Mouse (Mus musculus): Measurements from ENCODE around the gene Dio1.

DNA sequence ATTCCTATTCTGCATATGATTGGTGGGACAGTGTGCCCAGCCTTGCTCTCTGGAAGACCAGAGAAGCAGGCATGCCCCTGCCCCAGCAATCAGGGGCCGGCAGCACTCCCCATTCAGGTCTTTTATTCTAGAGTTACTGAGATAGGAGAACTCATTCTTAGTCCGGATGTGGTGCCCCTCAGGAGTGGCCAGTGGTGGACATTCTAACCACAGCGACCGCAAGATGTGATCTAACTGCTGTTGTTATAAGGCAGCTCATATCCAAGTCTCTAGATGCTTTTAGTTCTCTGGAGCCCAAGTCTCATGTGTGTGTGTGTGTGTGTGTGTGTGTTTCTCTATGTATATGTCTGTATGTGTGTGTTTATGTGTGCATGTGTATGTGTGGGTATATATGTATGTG lies 6.6 kb downstream of the Dio1 start:
- no peak for TF ChIP-seq CTCF (IDR thresholded peaks at IDR 0.05; ENCODE audit: low read depth, low read length)
- TF ChIP-seq GATA2 (IDR thresholded peaks at IDR 0.05; ENCODE audit: borderline replicate concordance, low read depth, low read length), result no peak
- TF ChIP-seq TAL1 (conservative IDR thresholded peaks at IDR 0.05; ENCODE audit: low read depth, low read length), result no peak
- TF ChIP-seq GATA1 (IDR thresholded peaks at IDR 0.05; ENCODE audit: borderline replicate concordance, low read length), result no peak

All from G1E (cell line).